Mouse (Mus musculus): ENCODE measurements around the gene Sipa1l3.

GRCm38 (mm10) chr7:29461557-29461956 is 56.9 kb downstream of the Sipa1l3 start:
- TF ChIP-seq CTCF (IDR thresholded peaks at IDR 0.05) (no peak), POLR2A (IDR thresholded peaks at IDR 0.05; ENCODE audit: insufficient read depth, low read depth, low read length) (no peak)

All from heart, adult 2 months (tissue).